Mouse (Mus musculus) G1E (cell line): ENCODE data around the gene Wnt2. TPM values are rescaled to one million over a fixed set of nuclear protein-coding genes. Genes with fewer than 3 reads are reported as not detected.

Experiments used
- ATAC-seq: 2 replicates; pipeline ENCODE4 v1.8.0; 2016; ENCODE audit warnings: mild to moderate bottlenecking; ENCODE audit not compliant: insufficient number of reproducible peaks, poor library complexity, low FRiP score, severe bottlenecking; ENCODE audit errors: extremely low read depth
- DNase-seq: peaks from one replicate; pipeline ENCODE4 v3.0.0; 2012; ENCODE audit warnings: low spot score
- H3K27me3 ChIP-seq: 2 replicates; pipeline ENCODE4 v1.6.1; 2012; ENCODE audit warnings: mild to moderate bottlenecking, low read length, inconsistent platforms; ENCODE audit not compliant: insufficient read depth
- H3K36me3 ChIP-seq: replicated peaks from 2 replicates; pipeline ENCODE3; 2012; ENCODE audit warnings: mild to moderate bottlenecking, inconsistent platforms
- H3K4me1 ChIP-seq: 2 replicates; pipeline ENCODE4 v1.6.1; 2012; ENCODE audit warnings: low read depth, low read length, inconsistent platforms, mixed read lengths; ENCODE audit not compliant: insufficient read depth
- H3K4me3 ChIP-seq: 2 replicates; pipeline ENCODE4 v1.5.1; 2012; ENCODE audit warnings: low read depth, mild to moderate bottlenecking, inconsistent platforms, low read length, moderate library complexity, mixed read lengths
- H3K9me3 ChIP-seq: replicated peaks from 2 replicates; pipeline ENCODE4 v1.6.1; 2012; ENCODE audit warnings: inconsistent platforms
- CTCF ChIP-seq: IDR thresholded peaks from 2 replicates; pipeline ENCODE4 v1.5.1; 2012; ENCODE audit warnings: low read depth, low read length, inconsistent platforms, mixed read lengths
- GATA1 ChIP-seq: IDR thresholded peaks from 2 replicates; pipeline ENCODE4 v1.6.1; 2012; ENCODE audit warnings: borderline replicate concordance, low read length, inconsistent platforms, mixed read lengths
- GATA2 ChIP-seq: IDR thresholded peaks from 2 replicates; pipeline ENCODE4 v1.6.1; 2012; ENCODE audit warnings: low read depth, low read length, inconsistent platforms, borderline replicate concordance
- POLR2AphosphoS5 ChIP-seq: IDR thresholded peaks from 2 replicates; pipeline ENCODE4 v1.6.1; 2012; ENCODE audit warnings: low read depth, low read length, inconsistent platforms; ENCODE audit not compliant: insufficient replicate concordance
- TAL1 ChIP-seq: conservative IDR thresholded peaks from 2 replicates; pipeline ENCODE4 v1.6.1; 2012; ENCODE audit warnings: low read depth, low read length, inconsistent platforms, mixed read lengths
- polyA plus RNA-seq: library from polyadenylated mRNA; stranded (reverse); fragments of >175 nt; gene quantifications from 2 replicates; pipeline ENCODE4 v1.2.3, GENCODE M21; 2012
- total RNA-seq, 2 experiments: library from RNA; stranded (forward) in 1 of 2; stranded (reverse) in 1 of 2; fragments of 200-1000 nt in 1 of 2; fragments of >200 nt in 1 of 2; fragmentation: Nextera tagmentation in 1 of 2; gene quantifications; 2 replicates each; pipeline ENCODE4 v1.2.3; 2014 to 2017

Gene Wnt2
- total and polyA plus RNA-seq, 3 experiments, result 0.04 to 1.4 (median 0.49) TPM

GRCm38 (mm10) chr6:18013346-18013745 lies 17.0 kb downstream of the Wnt2 start:
- Histone ChIP-seq H3K4me1 (no peaks in the 10 kb centered on the region), H3K27me3 (peaks cover 20% of the 10 kb centered on the region), H3K9me3 (no peaks in the 10 kb centered on the region), H3K4me3 (no peak overlapping the region), H3K36me3 (no peaks in the 10 kb centered on the region)
- TF ChIP-seq GATA2 (no peak), POLR2AphosphoS5 (no peak), GATA1 (no peak), CTCF (no peak), TAL1 (no peak)
- ATAC-seq (no peak), DNase-seq (no peak)

DNA sequence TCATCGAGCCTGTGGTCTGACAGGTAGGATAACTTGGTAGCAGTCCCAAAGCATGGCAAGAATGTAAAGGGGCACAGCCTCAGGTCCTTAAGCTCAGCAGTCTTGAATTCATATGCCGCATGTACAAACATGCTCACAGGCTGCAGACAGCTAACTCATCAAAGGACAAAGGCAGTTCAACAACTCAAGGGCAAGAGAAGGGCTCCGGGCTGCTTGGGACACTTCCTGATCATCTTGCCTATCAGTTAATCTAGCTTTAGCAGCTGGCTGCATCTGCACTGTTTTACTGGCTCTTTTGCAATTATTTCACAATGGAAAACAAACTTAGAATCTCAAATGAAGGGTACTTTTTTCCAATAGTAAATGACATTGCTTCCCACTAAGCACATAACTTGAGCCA lies 23.0 kb downstream of the Wnt2 start:
- H3K9me3 ChIP-seq, result no peaks in the 10 kb centered on the region
- peaks cover 4% of the 10 kb centered on the region for H3K4me1 ChIP-seq
- ATAC-seq, result no peak
- no peaks in the 10 kb centered on the region for H3K36me3 ChIP-seq
- peaks cover 26% of the 10 kb centered on the region for H3K27me3 ChIP-seq
- DNase-seq, result no peak
- TF ChIP-seq POLR2AphosphoS5, result no peak
- TF ChIP-seq GATA2, result no peak
- no peak for TF ChIP-seq CTCF
- no peak for TF ChIP-seq GATA1
- no peak for TF ChIP-seq TAL1
- H3K4me3 ChIP-seq, result no peak overlapping the region

DNA sequence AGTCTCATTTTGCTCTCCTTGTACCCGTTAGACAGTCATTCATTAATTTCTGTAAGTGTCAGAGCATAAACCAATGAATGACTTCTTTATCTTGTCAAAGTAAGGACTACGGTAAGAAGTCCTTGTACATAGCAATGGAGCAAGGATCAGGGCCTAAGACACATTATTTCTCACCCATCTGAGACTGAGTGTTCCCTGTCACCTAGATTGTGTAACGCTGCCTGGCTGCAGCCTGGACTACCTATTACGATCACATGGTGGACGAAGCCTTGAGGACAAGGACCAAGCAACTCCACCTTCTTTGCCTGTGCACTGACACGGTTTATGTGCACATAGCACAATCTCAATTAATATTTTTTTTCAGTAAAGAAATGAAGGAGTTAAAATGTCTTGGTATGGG lies 28.3 kb downstream of the Wnt2 start:
- peaks cover 4% of the 10 kb centered on the region; the same call in 1 of the 2 replicates for H3K27me3 ChIP-seq
- TF ChIP-seq CTCF, result no peak
- TF ChIP-seq GATA1, result no peak
- no peak for TF ChIP-seq GATA2
- TF ChIP-seq TAL1, result no peak
- TF ChIP-seq POLR2AphosphoS5, result no peak
- ATAC-seq, result no peak

DNA sequence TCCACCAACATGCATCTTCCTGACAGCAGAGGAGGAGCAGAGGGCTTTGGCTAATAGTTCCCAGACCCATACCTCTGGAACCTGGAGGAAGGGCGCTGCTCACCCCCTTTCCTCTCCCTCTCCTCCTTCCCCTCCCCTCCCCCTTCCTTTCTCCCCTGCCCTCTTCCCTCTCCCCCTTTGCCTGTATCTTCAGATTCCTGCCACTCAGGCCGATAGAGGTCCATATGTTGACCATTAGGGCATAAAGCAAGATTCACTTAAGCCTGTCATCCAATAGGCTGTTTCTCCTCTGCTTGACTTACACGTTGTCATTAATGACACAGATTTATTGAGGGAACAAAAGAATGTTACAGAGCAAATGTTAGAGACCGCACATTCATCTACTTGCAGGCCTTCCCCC lies 31.9 kb downstream of the Wnt2 start:
- Histone ChIP-seq H3K36me3 (no peaks in the 10 kb centered on the region), H3K4me1 (no peaks in the 10 kb centered on the region), H3K27me3 (peaks cover 7% of the 10 kb centered on the region), H3K4me3 (no peak overlapping the region), H3K9me3 (no peaks in the 10 kb centered on the region)
- DNase-seq, result no peak
- no peak for TF ChIP-seq TAL1
- no peak for TF ChIP-seq CTCF
- TF ChIP-seq POLR2AphosphoS5, result no peak
- TF ChIP-seq GATA2, result no peak
- no peak for TF ChIP-seq GATA1
- ATAC-seq, result no peak

More for the DNA sequence above, 28.3 kb downstream of the Wnt2 start:
- no peak overlapping the region for H3K4me3 ChIP-seq
- no peaks in the 10 kb centered on the region for H3K4me1 ChIP-seq
- DNase-seq, result no peak
- H3K9me3 ChIP-seq, result no peaks in the 10 kb centered on the region
- H3K36me3 ChIP-seq, result no peaks in the 10 kb centered on the region

GRCm38 (mm10) chr6:17994956-17995790 lies 35.2 kb downstream of the Wnt2 start:
- no peak for DNase-seq
- TF ChIP-seq GATA1 (no peak), TAL1 (no peak), GATA2 (no peak), CTCF (no peak), POLR2AphosphoS5 (no peak)

GRCm38 (mm10) chr6:17991625-17992024 lies 38.8 kb downstream of the Wnt2 start:
- DNase-seq (no peak), ATAC-seq (no peak)
- peaks cover 20% of the 10 kb centered on the region for H3K27me3 ChIP-seq
- no peaks in the 10 kb centered on the region for H3K36me3 ChIP-seq
- TF ChIP-seq POLR2AphosphoS5 (no peak), CTCF (no peak), TAL1 (no peak), GATA1 (no peak), GATA2 (no peak)
- no peaks in the 10 kb centered on the region for H3K4me1 ChIP-seq
- H3K9me3 ChIP-seq, result no peaks in the 10 kb centered on the region
- H3K4me3 ChIP-seq, result no peak overlapping the region

More at GRCm38 (mm10) chr6:17994956-17995790, 35.2 kb downstream of the Wnt2 start:
- no peak for ATAC-seq
- no peaks in the 10 kb centered on the region for H3K9me3 ChIP-seq
- H3K4me1 ChIP-seq, result no peaks in the 10 kb centered on the region
- H3K4me3 ChIP-seq, result no peak overlapping the region
- no peaks in the 10 kb centered on the region for H3K36me3 ChIP-seq
- peaks cover 12% of the 10 kb centered on the region for H3K27me3 ChIP-seq
